Mouse (Mus musculus) hindbrain, embryonic 13.5 days (tissue): ENCODE data around the gene Tnp2. TPM values are rescaled to one million over a fixed set of nuclear protein-coding genes. Genes with fewer than 3 reads are reported as not detected.
"Not testable (repeated sequence)": the region's sequence is repeated elsewhere in the genome, so short reads cannot be mapped to it uniquely, and the experiment has no call there.

Experiments
- ATAC-seq: fragments of 200-750 bp; cut with Nextera tagmentation; 2 replicates; pipeline ENCODE4 v1.8.0; 2017; ENCODE audit warnings: moderate TSS enrichment; ENCODE audit not compliant: low FRiP score
- H3K27ac ChIP-seq: fragments of 300-500 bp; sonication (generic); 2 replicates; pipeline ENCODE4 v1.5.1; 2015; ENCODE audit warnings: inconsistent platforms, mild to moderate bottlenecking, moderate library complexity
- H3K27me3 ChIP-seq: fragments of 300-500 bp; sonication (generic); 2 replicates; pipeline ENCODE4 v1.6.1; 2015; ENCODE audit warnings: mild to moderate bottlenecking, inconsistent platforms
- H3K36me3 ChIP-seq: fragments of 300-500 bp; sonication (generic); 2 replicates; pipeline ENCODE4 v1.6.1; 2015; ENCODE audit warnings: mild to moderate bottlenecking, inconsistent platforms
- H3K4me1 ChIP-seq: fragments of 300-500 bp; sonication (generic); replicated peaks from 2 replicates; pipeline ENCODE4 v1.6.1; 2015; ENCODE audit warnings: inconsistent platforms
- H3K4me2 ChIP-seq: fragments of 300-500 bp; sonication (generic); 2 replicates; pipeline ENCODE4 v1.6.1; 2015; ENCODE audit warnings: inconsistent platforms, mild to moderate bottlenecking, moderate library complexity
- H3K4me3 ChIP-seq: fragments of 300-500 bp; sonication (generic); 2 replicates; pipeline ENCODE4 v1.5.1; 2015; ENCODE audit warnings: mild to moderate bottlenecking, inconsistent platforms
- H3K9ac ChIP-seq: fragments of 300-500 bp; sonication (generic); 2 replicates; pipeline ENCODE4 v1.6.1; 2015; ENCODE audit warnings: mild to moderate bottlenecking, inconsistent platforms
- H3K9me3 ChIP-seq: fragments of 300-500 bp; sonication (generic); 2 replicates; pipeline ENCODE4 v1.6.1; 2016; ENCODE audit warnings: inconsistent platforms
- WGBS: fragments of 180-500 bp; shearing (Covaris S2); methylation state at CpG from one replicate; pipeline ENCODE4 v1.1.7; 2015; 5-methylcytosine and 5-hydroxymethylcytosine counted together
- polyA plus RNA-seq: library from polyadenylated mRNA; unstranded; fragments of >200 nt; fragmentation: Nextera tagmentation; extraction: Ambion mirVana; gene quantifications from 2 replicates; pipeline ENCODE4 v1.2.1, GENCODE M21; 2015

Gene Tnp2
- polyA plus RNA-seq, 1 experiment from 2014 or later, result not detected

- Histone ChIP-seq H3K4me2 (no peak overlapping the region), H3K4me1 (no peaks in the 10 kb centered on the region), H3K4me3 (no peak overlapping the region), H3K9me3 (no peaks in the 10 kb centered on the region), H3K27ac (no peak overlapping the region), H3K9ac (no peak overlapping the region), H3K27me3 (no peaks in the 10 kb centered on the region), H3K36me3 (no peaks in the 10 kb centered on the region)
- ATAC-seq, result no peak
- 70% methylated on average over 4 of the region's 4 CpGs for WGBS
These were observed 30.2 kb upstream of the Tnp2 start for GRCm38 (mm10) chr16:10818579-10819135.

DNA sequence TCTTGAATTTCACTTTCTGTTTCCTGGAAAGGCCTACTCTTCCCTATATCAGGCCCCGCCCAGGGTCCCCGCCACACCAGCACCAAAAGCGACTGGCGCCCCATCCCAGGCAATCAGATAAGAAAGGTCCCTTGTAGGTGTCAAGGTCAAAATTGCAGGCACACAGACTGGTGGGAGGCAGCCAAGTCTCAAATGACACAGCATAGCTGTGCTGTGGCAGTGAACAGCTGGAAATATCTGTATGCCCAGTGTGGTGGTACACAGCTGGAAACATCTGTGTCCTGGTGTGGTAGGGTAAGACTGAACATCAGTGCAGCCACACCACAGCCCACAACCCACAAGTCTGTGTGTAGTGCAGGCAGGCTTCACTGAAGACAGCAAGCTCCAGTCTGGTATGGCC is 26.4 kb upstream of the Tnp2 start:
- no peaks in the 10 kb centered on the region for H3K36me3 ChIP-seq
- no peak for ATAC-seq
- no peaks in the 10 kb centered on the region for H3K4me1 ChIP-seq
- no peak overlapping the region for H3K27ac ChIP-seq
- no peak overlapping the region for H3K4me2 ChIP-seq
- 0 out of 2 replicates have a peak, but pooled peaks cover 4% of the 10 kb centered on the region for H3K27me3 ChIP-seq
- H3K9me3 ChIP-seq, result no peaks in the 10 kb centered on the region
- H3K4me3 ChIP-seq, result no peak overlapping the region
- no peak overlapping the region for H3K9ac ChIP-seq
- WGBS, result 90% methylated on average over 4 of the region's 4 CpGs

DNA sequence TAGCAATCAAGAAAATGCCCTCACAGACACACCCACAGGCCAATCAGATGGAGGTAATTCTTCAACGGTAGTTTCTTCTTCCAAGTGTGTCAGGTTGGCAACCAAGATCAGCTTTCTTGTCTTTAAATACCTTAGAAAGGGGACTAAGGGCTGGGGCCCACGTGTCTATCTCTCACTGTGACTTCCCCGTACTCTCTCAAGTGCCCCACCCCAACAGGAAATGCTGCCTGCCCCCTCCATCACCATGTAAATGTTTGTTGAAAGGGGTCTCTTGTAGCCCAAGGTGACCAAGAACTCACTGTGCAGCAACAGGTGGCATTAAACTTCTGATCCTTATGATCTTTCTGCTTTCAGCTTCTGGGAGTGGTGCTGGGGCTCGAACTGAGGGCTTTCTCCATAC is 25.3 kb upstream of the Tnp2 start:
- no peaks in the 10 kb centered on the region for H3K9me3 ChIP-seq
- no peak overlapping the region for H3K4me3 ChIP-seq
- H3K4me1 ChIP-seq, result no peaks in the 10 kb centered on the region
- H3K36me3 ChIP-seq, result no peaks in the 10 kb centered on the region
- no peak overlapping the region for H3K27ac ChIP-seq
- 79% methylated on average over 4 of the region's 4 CpGs for WGBS
- no peak overlapping the region for H3K4me2 ChIP-seq
- 0 out of 2 replicates have a peak, but pooled peaks cover 4% of the 10 kb centered on the region for H3K27me3 ChIP-seq
- no peak for ATAC-seq
- H3K9ac ChIP-seq, result no peak overlapping the region

DNA sequence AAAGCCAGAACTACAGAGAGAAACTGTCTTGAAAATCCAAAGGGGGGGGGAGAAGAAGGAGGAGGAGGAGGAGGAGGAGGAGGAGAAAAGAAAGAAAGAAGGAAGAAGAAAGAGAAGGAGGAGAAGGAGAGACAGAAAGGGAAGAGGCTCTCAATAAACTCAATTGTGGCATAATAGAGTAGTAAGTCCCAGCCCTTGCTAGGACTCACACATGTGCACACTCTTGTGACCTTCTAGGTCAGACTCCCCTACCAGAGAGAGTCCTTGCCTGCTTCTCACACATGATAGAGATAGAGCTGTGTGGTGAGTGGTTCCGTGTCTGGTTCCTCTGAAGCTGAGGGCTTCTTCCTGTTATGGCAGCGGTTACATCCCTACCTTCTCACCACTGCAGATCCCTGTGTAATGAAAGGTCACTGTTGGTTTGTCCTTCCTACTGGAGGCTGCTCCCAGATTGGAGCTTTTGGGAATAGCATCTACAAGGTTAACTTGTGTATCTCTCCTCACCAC is 24.5 kb upstream of the Tnp2 start, which contains the start of gene Gm11172:
Gm11172 (plus strand) TSS at position 51 of the 507 bp plus-strand sequence.
- no peak within 1 kb of the TSS for H3K4me2 ChIP-seq
- 95% methylated on average over 2 of the region's 2 CpGs for WGBS
- H3K4me1 ChIP-seq, result no peaks in the 10 kb centered on the region
- no peak within 1 kb of the TSS for H3K4me3 ChIP-seq
- H3K9ac ChIP-seq, result no peak within 1 kb of the TSS
- H3K36me3 ChIP-seq, result no peaks in the 10 kb centered on the region
- H3K9me3 ChIP-seq, result no peaks in the 10 kb centered on the region
- 0 out of 2 replicates have a peak, but pooled peaks cover 4% of the 10 kb centered on the region for H3K27me3 ChIP-seq
- no peak within 1 kb of the TSS for H3K27ac ChIP-seq
- ATAC-seq, result no peak

- 0 out of 2 replicates have a peak, but pooled peaks cover 4% of the 10 kb centered on the region for H3K27me3 ChIP-seq
- no peak overlapping the region for H3K9ac ChIP-seq
- H3K4me2 ChIP-seq, result no peak overlapping the region
- 97% methylated on average over 1 of the region's 1 CpGs for WGBS
- no peak for ATAC-seq
- H3K9me3 ChIP-seq, result no peaks in the 10 kb centered on the region
- no peaks in the 10 kb centered on the region for H3K36me3 ChIP-seq
- H3K4me1 ChIP-seq, result no peaks in the 10 kb centered on the region; the same call in 1 of the 2 replicates
- no peak overlapping the region for H3K4me3 ChIP-seq
- no peak overlapping the region for H3K27ac ChIP-seq
These were observed 21.9 kb upstream of the Tnp2 start for GRCm38 (mm10) chr16:10810376-10810775.

- Histone ChIP-seq H3K9ac (no peak within 1 kb of the TSS), H3K4me3 (no peak within 1 kb of the TSS), H3K36me3 (no peaks in the 10 kb centered on the region), H3K4me2 (no peak within 1 kb of the TSS), H3K27me3 (0 out of 2 replicates have a peak, but pooled peaks cover 3% of the 10 kb centered on the region), H3K27ac (no peak within 1 kb of the TSS), H3K9me3 (no peaks in the 10 kb centered on the region), H3K4me1 (no peaks in the 10 kb centered on the region; the same call in 1 of the 2 replicates)
- no peak for ATAC-seq
- WGBS, result 82% methylated on average over 10 of the region's 10 CpGs
These were observed 17.5 kb upstream of the Tnp2 start, which contains the start of gene Prm1 for GRCm38 (mm10) chr16:10805789-10806527. Gene Prm1 (minus strand): TSS chr16:10805839.

GRCm38 (mm10) chr16:10802420-10802819 is 14.0 kb upstream of the Tnp2 start:
- not testable (repeated sequence) for ATAC-seq, H3K27me3 ChIP-seq, H3K36me3 ChIP-seq, H3K4me1 ChIP-seq, H3K4me2 ChIP-seq, H3K27ac ChIP-seq, H3K4me3 ChIP-seq, H3K9ac ChIP-seq, H3K9me3 ChIP-seq
- WGBS, result 90% methylated on average over 3 of the region's 3 CpGs

DNA sequence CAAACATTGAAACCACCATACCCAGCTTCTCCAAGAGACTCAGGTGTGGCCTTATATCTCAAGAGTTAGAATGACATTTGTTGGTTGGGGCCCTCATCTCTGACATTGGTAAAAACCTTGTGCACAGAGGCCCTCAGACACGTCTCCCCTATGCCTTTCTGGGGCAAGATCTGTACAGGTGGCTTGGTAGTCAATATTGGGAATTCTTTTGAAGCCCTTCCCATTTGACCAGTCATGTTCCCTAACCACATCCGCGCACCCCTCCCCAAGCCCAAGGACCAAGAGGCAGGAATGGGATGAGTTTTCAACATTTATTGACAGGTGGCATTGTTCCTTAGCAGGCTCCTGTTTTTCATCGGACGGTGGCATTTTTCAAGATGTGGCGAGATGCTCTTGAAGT is 7.6 kb upstream of the Tnp2 start, which contains the start of gene Prm2:
Prm2 (minus strand) TSS at position 101 of the 400 bp plus-strand sequence.
- H3K4me3 ChIP-seq, result no peak within 1 kb of the TSS
- H3K9me3 ChIP-seq, result no peaks in the 10 kb centered on the region
- H3K36me3 ChIP-seq, result no peaks in the 10 kb centered on the region
- peaks cover 17% of the 10 kb centered on the region for H3K27me3 ChIP-seq
- H3K4me2 ChIP-seq, result no peak within 1 kb of the TSS
- no peak within 1 kb of the TSS for H3K9ac ChIP-seq
- ATAC-seq, result no peak
- no peak within 1 kb of the TSS for H3K27ac ChIP-seq
- no peaks in the 10 kb centered on the region for H3K4me1 ChIP-seq
- WGBS, result 82% methylated on average over 6 of the region's 6 CpGs

DNA sequence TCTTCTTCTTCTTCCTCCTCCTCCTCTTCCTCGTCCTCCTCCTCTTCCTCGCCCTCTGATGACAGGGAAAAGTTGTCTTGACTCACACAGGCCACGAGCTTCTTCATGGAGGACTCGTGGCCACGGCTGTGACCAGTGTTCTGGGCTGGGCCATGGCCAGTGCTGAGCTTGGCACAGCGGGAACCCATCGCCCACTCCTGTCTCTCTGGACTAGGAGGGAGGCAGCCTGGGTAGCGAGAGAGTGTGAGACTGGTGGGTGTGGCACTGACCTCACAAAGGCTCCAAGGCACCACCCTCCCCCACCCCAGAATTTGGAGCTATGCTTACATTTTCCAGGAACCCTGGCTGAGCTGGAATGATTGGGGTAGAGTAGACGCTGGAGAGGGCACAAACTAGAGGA is 2.2 kb upstream of the Tnp2 start, which contains the start of gene Prm3:
Prm3 (minus strand) TSS at position 213 of the 400 bp plus-strand sequence.
- H3K4me3 ChIP-seq, result no peak within 1 kb of the TSS
- no peak for ATAC-seq
- H3K9ac ChIP-seq, result no peak within 1 kb of the TSS
- no peak within 1 kb of the TSS for H3K27ac ChIP-seq
- no peak within 1 kb of the TSS for H3K4me2 ChIP-seq
- H3K27me3 ChIP-seq, result peaks cover 1% of the 10 kb centered on the region
- H3K9me3 ChIP-seq, result no peaks in the 10 kb centered on the region
- no peaks in the 10 kb centered on the region for H3K36me3 ChIP-seq
- WGBS, result 84% methylated on average over 9 of the region's 9 CpGs
- peaks cover 9% of the 10 kb centered on the region for H3K4me1 ChIP-seq

DNA sequence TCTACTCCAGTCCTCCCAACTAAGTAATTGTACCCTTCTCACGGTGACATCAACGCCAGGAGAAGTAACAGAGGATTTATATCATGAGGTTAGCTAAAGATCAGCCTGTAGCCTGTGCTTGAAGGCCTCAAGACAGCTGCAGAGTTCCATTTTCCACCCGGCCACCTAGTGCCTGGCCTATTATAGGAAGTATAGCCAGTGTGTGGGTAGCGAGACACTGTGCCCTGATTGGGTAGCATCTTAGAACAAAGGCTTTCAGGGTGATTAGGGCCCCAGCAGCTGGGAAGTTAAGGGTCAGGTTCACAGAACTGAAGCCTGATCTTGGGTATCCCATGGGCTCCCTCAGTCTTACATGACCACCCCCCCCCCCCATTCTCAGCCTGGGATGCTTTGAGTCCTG is 406 bp upstream of the Tnp2 start:
- Histone ChIP-seq H3K27ac (no peak overlapping the region), H3K4me2 (no peak overlapping the region), H3K36me3 (no peaks in the 10 kb centered on the region), H3K4me1 (peaks cover 22% of the 10 kb centered on the region), H3K9ac (no peak overlapping the region), H3K27me3 (peaks cover 9% of the 10 kb centered on the region), H3K9me3 (no peaks in the 10 kb centered on the region), H3K4me3 (no peak overlapping the region)
- 64% methylated on average over 4 of the region's 4 CpGs for WGBS
- no peak for ATAC-seq

DNA sequence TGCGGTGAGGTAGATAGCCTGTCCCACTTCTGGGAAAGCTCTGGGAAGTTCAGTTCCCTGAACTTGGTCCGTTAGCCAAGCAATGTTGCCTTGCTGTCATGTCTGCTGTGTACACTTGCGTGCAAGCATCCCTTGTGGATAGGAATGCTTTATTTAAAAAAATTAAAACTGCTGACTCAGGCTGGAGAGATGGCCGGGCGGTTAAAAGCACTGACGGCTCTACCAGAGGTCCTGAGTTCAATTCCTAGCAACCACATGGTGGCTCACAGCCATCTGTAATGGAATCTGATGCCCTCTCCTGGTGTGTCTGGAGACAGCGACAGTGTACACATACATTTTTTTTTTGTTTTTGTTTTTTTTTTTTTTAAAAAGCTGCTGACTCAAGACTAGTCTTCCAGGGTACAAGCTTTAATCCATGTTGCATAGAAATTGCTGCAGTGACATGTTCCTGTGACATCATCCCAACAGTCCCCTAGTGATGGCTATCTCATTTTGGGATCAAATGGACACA is 857 bp downstream of the Tnp2 start:
- H3K27ac ChIP-seq, result no peak overlapping the region
- H3K4me3 ChIP-seq, result no peak overlapping the region
- no peak overlapping the region for H3K4me2 ChIP-seq
- H3K27me3 ChIP-seq, result peaks cover 22% of the 10 kb centered on the region
- H3K4me1 ChIP-seq, result peaks cover 28% of the 10 kb centered on the region
- no peaks in the 10 kb centered on the region for H3K36me3 ChIP-seq
- no peak for ATAC-seq
- H3K9me3 ChIP-seq, result no peaks in the 10 kb centered on the region
- H3K9ac ChIP-seq, result no peak overlapping the region
- 80% methylated on average over 7 of the region's 7 CpGs for WGBS

DNA sequence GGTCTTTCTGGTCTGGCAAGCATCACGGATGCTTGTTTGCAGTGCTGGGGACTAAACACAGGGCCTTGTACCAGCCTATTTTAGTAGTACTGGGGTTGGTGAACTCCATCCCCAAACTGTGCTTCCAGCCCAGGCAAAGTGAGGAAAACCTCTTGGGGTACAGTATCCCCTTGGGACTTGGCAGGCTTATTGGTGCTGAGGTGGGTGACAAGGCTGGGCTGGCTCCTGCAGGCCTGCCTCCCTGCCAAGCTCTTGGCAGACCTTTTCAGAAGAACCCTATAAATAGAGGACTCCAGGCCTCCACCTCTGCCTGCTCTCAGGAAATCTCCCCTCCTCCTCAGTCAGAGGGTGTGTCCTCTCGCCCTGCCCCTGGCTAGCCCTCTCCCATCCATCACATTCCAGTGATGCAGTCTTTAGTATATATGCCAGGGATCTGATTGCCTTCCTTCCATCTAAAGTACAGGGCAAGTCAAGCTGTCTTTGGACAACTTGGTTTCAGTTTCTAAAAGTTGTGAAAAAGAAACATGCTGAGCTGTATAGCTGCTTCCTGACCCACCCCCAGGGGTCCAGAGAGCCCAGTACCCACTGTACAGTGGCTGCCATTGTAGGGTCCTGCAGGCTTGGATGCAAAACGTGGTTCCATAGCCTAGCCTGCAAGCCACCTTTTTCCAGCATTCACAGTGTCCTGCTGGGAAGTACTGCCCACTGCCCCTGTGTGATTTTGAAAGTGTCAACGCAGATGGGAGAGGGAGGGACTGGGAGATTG is 1.5 kb downstream of the Tnp2 start:
- Histone ChIP-seq H3K4me2 (no peak overlapping the region), H3K27me3 (peaks cover 24% of the 10 kb centered on the region), H3K36me3 (no peaks in the 10 kb centered on the region), H3K4me3 (no peak overlapping the region), H3K4me1 (peaks cover 33% of the 10 kb centered on the region), H3K9me3 (no peaks in the 10 kb centered on the region), H3K27ac (no peak overlapping the region), H3K9ac (no peak overlapping the region)
- ATAC-seq, result no peak
- WGBS, result 60% methylated on average over 4 of the region's 4 CpGs
